Mouse (Mus musculus) CD4-positive helper T cell, adult 2 months (primary cell): ENCODE data around the gene Nat8f5.
"Not testable (repeated sequence)": the region's sequence is repeated elsewhere in the genome, so short reads cannot be mapped to it uniquely, and the experiment has no call there.

Experiments
- DNase-seq: peaks from one replicate; pipeline ENCODE4 v3.0.0-alpha.2; 2012; ENCODE audit warnings: low read depth, missing footprints, low spot score

The Nat8f5 gene

DNA sequence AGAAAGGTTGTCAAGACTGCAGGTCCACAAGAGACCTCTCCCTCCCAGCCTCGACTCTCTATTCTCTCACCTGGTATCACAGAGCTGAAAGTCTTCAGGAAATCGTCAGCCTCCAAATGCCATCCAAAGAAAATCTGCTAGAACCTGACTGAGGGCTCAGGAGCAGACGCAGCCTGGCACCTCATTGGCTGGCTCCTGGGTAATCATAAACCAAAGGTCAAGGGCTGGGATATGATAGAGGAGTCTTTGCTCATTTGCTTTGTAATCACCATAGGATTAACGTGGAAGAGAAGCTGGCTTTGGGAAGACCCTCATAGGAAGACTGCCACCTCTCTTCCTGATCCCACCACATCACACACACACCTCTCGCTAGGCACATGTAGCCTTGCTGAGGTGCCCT is at the start of gene Nat8f5, which contains the start of gene Nat8f6:
Nat8f5 (minus strand) TSS at position 136 of the 400 bp plus-strand sequence.
Nat8f6 (minus strand) TSS at position 118 of the 400 bp plus-strand sequence.
- no peak for DNase-seq

DNA sequence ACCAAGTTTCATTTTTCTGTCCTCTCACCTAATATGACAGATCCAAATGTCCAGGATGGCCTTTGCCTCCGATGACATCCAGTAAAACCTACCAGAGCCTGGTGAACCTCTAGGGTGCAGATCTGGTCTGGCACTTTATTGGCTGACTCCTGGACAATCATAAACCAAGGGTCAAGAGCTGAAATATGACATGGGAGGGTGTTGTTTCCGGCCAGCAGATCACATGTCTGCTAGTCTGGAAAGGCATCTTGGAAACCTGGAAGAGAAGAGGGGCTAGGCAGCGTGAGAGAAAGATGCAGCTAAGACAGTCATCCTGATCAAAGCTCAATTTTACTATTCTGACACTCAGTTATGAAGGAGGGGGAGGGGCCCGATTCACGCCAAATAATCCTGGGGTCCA is 48.2 kb upstream of the Nat8f5 start, which contains the start of gene Nat8f2:
Nat8f2 (minus strand) TSS at position 153 of the 400 bp plus-strand sequence.
- not testable (repeated sequence) for DNase-seq

DNA sequence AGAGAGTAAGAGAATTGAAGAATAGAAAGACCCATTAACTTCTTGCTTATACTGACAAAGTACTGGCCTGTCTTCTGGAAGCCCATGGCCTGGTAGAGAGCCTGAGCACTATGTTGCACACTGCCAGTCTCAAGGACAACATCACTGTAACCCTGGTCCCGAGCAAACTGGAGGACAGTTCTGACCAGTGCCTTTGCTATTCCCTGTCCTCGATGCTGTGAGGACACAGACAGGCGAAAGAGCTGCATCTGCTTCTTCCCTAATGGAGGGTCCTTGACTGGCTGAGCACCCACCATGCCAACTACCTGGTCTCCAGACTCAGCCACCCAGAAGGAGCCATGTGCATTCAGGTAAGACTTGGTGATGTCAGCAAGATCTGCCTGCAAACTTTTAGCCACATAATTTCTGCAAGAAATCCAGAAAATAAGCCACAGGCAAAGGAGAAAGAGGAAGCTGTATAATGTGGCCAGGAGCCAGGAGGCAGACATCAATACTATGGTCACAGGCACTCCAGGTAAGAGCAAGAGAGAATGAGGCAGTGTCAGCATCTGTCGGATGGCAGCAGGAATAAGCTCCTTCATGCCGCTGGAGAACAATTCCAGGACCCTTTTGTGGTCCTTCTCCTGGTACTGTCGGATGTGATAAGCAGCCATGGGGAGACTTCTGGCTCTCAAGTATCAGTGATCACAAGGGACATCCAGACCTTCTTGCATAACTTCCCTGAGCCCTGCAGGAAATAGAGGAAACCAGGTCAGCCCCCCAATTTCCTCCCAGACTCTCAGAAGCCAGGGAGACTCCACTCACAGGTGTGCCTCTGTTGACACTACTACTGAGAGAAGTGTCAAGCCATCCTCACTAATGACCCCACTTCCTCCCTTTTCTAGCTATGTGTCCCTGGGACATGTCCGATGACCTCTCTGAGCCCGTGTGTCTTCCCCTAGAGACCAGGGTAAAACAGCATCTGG is 47.2 kb upstream of the Nat8f5 start:
- DNase-seq: no peak

DNA sequence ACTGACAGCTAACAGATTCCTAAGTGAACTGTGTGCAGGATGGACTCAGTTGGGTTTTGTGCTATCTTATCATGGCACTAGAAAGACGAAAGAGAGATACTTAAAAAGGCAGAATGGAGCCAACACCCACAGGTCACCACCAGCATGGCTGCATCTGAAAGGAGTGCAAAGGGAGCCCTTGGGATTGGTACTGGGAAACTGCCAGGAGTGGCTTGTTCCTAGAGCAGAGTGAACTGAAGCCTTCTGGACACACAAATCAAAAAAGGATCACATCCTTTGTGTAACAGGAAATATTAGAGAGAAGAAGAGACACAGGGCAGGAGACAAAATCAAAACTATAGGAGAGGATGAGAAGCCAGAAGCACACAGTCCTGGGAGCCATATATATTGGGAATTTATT is 46.2 kb upstream of the Nat8f5 start:
- not testable (repeated sequence) for DNase-seq

DNA sequence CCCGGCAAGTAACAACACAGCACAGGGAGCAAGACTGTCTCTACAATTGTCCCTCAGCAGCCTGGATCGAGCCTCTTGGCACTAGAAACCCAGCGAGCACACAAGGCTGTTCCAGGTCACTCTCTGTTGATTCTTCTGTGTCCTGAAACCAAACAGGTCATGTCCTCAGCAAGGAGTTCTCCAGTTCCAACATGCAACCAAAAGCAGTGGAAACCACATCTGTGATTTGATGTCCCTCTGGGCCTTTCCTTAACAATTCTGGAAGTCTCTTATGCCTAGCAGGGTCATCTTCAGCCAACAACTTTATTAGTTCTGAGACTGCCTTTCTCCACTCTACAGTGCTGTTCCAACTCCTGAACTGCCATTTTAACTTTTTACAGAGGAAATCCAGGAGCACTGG is 45.4 kb upstream of the Nat8f5 start:
- DNase-seq: not testable (repeated sequence)

DNA sequence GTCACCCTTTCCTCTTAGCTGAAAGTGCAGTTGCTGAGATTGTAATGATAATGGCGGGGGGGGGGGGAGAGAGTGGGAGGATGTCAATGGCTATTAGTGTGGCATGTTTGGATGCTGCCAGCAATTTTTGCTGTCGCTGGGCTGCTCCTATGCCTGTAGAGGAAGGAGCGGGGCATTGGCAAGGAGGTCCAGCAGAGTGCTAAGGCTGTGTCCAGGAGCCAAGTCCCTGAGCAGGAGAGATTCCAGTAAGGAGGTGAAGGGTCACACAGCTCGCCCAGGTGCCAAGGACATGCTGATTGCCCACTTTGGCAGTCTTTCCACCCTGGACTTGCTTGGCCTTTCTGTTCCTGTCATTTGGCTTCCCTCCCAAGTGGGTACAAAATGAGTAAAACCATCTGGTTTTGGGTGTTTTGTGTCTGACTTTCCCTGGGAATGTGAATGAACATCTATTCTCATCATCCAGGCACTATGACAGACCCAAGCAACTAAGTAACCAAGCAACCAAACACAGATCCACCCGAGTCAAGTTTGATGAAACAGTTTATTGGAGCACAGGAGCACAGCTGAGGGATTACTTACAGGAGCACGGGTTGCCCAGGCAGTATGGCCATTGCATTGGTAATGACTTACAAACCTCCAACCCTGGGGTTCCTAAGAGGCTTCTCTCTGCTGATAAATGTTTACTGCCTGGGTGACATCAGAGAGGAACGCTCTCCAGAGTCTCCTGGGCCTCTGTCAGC is 44.3 kb upstream of the Nat8f5 start:
- not testable (repeated sequence) for DNase-seq

DNA sequence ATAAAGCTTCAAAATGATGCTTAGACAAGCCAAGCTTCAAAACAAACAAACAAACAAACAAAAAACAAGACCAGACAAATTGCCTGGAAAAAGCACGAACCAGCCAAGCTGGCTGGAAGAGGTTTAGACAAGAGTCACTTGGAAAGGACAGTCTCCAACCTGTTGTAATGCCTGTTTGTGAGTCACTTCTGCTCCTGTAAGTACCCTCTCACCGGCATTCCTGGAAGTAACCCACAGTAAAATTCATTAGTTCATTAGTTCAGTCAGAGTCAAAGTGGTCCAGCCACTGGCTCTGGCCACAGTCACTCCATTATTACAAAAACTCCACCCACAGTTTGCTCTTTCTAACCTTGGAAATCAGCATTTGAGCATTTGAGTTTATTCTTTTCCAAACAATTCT is 43.1 kb upstream of the Nat8f5 start:
- no peak for DNase-seq

DNA sequence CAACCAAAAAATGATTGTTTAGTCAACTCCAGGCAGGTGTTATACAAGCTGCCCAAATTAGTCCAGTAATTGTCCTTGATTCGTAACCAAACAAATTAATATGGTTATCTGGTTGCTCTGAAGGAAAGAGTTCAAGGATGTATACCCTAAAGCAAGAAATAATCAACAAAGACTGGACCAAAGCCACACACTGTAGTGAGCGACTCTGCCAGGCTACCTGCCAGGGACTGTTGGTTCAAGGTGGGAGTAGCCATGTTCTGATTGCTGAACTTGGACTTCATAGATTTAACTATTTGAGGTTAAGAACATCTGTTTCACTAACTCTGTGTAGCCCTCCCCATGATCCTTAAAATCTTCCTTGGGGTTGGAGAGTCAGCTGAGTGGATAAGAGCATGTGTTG is 42.4 kb upstream of the Nat8f5 start:
- DNase-seq: no peak

DNA sequence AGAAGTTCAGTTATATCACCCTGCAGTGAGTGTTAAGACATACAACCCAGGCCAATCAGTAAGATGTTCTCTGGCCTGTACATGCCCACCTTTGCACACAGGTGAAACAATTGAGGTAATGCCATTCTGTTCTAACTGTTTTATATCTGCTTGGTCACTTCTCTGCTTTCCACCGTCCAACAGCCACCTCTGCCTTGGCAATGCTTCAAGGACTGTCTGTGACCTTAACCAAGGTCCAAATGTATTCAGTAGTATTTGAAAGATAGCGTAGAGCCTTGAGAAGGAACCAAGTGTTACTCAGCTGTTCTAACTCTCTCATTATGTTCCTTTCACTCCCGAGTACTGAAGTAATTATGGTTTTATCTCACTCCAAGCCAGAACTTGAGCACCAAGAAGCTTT is 41.8 kb upstream of the Nat8f5 start:
- no peak for DNase-seq

DNA sequence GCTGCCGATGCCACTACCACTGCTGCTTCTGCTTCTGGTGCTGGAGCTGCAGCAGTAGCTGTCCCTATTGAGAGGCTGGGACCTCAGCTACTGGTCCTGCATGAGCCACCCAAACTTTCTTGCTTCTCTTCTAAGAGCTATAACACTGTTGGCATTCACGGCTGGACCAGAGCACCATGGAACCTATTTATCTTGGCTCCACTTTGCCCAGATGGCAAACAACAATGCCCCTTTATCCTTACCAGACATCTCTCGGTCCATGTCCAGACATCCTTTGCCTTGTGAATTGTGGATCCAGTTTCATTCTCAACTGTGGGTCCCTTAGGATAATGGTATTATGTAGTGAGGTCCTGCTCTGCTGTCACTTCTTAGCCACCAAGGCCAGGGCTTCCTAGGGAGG is 40.5 kb upstream of the Nat8f5 start:
- no peak for DNase-seq

DNA sequence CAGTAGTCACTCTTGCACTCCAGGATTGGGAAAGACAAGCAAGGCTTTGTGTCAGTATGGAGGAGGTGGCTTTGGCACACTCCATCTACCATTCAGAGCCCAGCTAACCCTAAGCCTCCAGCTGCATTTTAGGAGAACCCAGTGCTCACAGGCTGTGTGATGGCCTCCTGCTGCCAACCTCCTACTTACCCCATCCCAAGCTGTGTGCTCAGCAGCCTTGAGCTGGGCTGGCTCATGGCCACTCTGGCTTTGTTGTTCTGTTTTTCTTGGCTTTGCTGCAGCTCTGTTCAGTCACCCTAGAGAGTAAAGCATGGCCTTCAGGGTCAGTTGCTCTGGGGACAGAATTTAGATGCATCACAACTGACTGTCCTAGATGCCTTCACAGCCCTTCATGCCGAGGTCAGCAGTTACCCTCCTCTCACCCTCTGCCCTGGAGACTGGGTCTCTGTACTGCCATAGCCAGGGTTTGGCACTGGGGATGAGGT is 35.5 kb upstream of the Nat8f5 start:
- no peak for DNase-seq

DNA sequence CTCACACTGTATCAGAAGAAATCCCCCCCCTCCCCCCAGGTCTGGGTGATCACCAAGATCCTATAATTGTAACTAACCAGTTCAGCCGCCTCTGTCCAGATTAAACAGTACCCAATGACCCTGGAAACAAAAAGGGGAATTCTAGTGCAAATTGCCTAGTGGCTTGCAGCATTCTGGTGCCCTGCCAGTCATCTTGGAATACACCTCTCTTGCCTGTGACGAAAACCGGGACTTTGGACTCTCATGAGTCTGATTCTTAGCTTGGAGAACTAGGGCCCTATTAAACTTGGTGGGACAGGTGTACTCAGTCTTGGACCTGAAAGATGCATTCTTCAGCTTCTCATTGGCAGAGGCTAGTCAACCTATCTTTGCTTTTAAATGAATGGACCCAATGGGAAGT is 32.7 kb upstream of the Nat8f5 start:
- DNase-seq: no peak

DNA sequence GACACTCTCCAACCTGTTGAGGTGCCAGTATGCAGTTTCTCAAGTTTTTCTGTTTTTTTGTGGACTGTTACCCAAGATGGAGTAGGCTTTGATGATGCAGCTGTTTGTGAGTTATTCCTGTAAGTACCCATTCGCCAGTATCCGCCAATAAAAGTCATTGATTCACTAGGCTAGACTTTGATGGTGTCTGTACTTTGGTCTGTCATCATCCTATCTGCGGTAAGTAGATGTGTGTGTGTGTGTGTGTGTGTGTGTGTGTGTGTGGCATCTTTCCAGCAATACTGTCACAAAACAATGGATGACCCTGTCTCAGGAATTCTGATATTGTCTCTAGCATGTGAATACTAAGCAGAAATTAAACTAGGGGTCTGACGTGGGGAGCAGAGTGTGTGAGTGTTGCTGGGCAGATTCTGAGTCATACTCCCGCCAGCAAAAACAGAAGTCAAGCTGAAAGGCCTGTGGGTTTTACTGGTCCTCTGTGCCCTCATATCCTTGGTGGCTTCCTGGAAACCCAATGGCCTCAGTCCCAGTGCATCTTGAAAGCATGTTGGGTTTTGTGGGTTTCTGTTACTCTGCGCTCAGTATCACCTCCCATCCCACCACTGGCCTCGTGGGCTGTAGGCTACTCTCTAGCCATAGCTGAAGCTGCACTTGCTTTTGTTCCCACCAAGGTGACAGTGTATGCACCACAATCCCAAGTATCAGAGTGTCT is 30.4 kb upstream of the Nat8f5 start:
- DNase-seq: no peak

DNA sequence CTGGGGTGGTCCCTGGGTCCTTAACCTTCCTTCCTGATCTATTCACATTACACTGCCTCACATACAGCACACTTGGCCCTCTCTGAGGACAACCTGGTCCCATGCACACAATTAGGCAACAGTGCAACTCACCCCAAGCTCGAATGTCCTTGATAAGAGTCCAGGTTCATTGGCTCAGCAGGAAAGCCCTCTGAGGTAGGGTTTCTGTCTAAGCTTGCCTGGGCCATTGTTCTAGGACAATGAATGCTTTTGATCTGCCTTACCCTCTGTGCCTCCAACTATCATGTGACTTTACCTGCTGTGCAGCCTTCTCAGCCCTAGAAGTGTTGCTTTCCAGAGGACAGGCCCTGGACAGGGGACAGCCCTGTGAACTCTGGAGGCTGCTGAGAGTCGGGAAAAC is 28.5 kb upstream of the Nat8f5 start:
- DNase-seq: no peak

DNA sequence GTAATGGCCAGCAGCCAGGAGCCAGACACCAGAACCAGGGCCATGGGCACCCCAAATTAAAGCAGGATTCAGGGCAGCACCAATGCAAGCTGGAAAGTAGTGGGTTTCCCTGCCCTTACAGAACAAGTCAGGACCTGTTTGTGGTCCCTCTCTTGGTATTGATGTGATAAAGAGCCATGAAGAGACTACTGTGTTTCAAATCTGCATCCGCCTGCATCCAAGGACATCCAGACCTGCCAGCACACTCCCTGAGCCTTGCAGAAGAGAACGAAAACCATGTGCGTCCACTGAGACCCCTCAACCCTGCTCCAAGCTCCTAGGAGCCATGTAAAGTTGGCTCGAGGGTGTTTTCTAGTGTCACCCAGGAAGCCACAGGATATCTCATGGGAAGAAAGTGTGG is 27.4 kb upstream of the Nat8f5 start:
- no peak for DNase-seq

DNA sequence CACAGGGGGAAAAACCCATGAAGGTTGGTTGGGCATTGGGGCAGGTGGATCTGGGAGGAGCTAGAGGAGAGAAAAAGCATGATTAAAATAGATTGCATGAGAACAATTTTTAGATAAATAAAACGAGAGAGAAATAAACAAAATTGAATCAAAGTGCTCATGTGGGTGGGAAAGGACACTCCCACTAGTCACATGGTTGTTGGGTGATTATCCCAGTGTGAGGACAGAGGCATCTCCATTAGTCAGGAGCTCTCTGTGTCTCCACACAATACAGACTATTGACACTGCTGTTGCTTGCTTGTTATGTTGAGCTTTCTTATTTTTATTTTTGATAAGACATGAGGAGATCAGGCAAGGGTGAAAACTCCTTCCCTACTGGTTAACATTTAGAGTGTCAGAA is 26.1 kb upstream of the Nat8f5 start:
- DNase-seq: no peak

DNA sequence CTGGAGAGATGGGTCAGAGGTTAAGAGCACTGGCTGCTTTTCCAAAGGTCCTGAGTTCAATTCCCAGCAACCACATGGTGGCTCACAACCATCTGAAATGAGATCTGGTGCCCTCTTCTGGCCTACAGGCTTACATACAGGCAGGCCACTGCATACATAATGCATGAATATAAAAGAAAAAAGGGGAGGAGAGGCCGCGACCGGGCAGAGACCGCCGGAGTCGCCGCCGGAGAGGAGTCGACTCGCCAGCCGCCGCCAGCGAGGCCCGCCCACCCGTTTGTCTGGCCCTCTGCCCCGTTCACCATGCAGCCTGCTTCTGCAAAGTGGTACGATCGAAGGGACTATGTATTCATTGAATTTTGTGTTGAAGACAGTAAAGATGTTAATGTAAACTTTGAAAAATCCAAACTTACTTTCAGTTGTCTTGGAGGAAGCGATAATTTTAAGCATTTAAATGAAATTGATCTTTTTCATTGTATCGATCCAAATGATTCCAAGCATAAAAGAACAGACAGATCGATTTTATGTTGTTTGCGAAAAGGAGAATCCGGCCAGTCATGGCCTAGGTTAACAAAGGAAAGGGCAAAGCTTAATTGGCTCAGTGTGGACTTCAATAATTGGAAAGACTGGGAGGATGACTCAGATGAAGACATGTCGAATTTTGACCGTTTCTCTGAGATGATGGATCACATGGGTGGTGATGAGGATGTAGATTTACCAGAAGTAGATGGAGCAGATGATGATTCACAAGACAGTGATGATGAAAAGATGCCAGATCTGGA is 23.1 kb upstream of the Nat8f5 start:
- not testable (repeated sequence) for DNase-seq

DNA sequence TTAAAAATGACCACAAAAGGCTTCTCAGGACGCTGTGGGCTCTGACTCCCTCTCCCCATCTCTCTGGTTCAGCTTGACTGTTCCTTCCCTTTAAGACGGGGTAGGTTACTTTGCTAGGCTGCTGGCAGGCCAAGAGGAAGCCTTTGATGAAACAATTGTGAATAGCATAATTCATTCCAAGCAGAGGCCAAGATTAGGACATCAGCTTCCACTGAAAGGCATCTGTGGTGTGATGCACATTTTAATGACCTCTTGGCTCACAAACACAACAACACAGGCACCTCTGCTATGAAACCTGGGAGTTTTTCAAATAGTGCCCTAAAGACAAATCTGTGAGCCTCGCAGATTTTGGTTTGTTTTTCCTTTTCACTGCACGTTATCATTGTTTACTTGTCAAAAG is 19.2 kb upstream of the Nat8f5 start:
- DNase-seq: no peak

DNA sequence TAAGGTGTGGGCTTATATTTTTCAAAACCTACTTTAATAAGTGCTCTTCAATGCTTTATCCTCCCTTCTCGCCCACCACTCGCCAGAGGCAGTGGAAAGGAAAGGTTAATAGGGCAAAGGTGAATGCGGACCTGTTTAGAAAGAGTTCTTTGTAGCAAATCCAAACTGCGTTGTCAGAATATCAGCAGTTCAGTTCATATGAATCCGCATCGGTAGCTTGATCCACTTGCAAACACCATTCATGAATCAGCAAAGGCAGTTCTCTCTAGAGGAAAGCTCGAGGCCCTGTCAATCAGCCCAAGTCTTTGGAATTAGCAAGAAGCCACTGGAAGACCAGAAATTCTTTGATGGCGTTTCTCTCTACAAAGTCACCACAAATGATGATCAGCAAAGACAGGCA is 17.9 kb upstream of the Nat8f5 start:
- no peak for DNase-seq

DNA sequence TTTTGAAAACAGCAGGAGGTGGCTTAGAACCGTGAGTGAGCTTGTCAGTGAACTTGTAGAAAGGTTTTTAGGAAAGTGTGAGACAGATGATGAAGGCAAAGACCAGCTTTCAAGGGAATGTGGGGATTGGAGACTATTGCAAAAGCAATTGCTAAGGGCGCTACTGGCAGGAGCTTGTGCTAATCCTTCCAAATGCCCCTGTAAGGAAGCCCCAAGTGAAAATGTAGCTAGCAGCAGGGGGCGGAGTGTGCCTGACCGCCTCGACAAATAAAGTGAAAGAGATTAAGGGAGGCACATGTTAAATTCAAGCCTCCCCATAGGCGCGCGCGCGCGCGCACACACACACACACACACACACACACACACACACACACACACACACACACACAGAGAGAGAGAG is 16.5 kb upstream of the Nat8f5 start:
- peak; percentile 24 for DNase-seq

DNA sequence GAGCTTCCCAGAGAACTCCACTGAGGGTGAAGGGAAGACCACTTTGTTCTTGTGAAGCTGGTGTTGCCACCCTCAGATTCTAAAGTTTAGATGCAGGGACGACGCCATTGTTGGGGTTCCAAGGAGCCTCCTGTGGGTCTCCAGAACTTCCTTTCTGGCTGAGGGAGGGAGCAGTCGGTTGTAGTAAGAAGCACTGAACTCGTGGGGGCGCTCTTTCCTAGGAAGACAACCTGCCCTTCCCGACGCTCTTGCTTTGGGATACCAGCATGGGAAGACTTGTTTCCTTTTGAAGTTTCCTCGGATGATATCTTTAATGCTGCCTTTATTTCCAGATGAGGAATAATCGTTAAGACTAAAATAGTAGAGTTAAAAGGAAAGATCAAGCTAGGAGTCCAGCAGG is 16.1 kb upstream of the Nat8f5 start:
- DNase-seq: not testable (repeated sequence)
